Mouse (Mus musculus) liver, adult 10 weeks (tissue): ENCODE data around the gene Ccm2. TPM values are rescaled to one million over a fixed set of nuclear protein-coding genes. Genes with fewer than 3 reads are reported as not detected.

Experiments used
- polyA plus RNA-seq: library from polyadenylated mRNA; stranded (reverse); fragments of 350-450 nt; fragmentation: Illumina TruSeq; extraction: RNeasy Lipid Tissue Mini Kit (QIAGEN cat#74804); gene quantifications from one replicate; pipeline ENCODE4 v1.2.3, GENCODE M21; 2014; ENCODE audit warnings: low read depth, low replicate concordance

Gene Ccm2
- 2.6 TPM for polyA plus RNA-seq

GRCm38 (mm10) chr11:6546205-6547013 lies at the start of gene Ccm2:
Ccm2 (plus strand) TSS chr11:6546887.

GRCm38 (mm10) chr11:6520507-6521173 lies 26.0 kb upstream of the Ccm2 start, which contains the start of gene Myo1g:
Myo1g (minus strand) TSS chr11:6520965.

GRCm38 (mm10) chr11:6605491-6606399 lies 59.1 kb downstream of the Ccm2 start, which contains the start of gene Nacad:
Nacad (minus strand) TSS chr11:6606053.

DNA sequence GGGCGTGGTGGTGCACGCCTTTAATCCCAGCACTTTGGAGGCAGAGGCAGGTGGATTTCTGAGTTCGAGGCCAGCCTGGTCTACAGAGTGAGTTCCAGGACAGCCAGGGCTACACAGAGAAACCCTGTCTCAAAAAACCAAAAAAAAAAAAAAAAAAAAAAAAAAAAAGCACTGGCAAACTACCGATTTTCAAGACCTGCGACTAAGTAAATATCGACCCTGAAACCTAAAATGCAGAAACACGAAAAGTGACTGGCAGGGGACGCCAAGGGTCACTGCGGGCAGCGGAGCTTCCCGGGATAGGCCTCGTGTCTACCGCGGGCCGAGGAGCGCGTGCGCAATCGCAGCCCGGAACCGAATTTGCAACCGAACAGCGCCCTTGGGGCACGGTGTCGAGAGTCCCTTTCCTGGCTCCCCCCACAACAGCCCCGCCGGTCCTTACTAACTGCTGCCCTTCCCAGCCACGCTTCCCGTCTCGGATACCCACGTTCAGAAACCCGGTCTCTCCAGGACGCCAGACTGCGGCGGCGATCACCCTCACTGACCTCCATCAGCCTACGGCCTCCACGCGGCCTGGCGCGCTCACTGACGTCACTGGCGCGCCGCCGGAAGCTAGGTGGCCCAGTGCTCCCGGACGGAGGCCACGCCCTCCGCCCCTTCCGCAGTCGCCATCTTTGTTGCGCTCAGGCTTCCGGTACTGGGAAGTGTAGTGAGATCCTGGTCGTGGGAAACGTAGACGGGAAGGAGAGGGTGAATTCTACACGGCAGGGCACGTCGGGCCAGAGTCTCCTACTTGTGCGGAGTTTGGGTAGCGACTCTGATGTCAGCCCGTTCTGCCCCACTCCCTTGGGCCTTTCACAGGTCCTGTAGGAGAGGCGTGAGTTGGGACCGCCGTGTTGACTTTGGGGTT lies 79.0 kb downstream of the Ccm2 start, which contains the start of gene Tbrg4:
Tbrg4 (minus strand) TSS at position 590 of the 910 bp plus-strand sequence.

DNA sequence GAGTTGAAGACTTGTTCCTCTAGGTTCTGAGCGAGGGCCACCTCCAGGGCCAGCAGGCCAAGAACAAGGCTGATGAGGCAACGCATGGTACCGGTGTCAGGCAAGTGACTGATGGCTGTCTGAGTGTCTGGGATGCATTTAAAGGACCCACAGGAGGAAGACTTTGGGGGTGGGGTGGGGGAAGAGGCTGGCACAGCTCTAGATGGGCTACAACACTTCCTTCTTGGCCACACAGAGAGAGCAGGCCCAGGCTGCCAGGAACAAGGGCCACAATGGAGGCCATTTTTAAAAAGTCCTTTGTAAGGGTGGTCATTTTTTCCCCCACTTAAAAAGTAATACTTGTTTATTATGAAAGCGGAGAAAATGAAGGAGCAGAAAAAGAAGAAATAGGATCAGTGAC lies 91.8 kb downstream of the Ccm2 start, which contains the start of gene Wap:
Wap (minus strand) TSS at position 101 of the 400 bp plus-strand sequence.

Other genes with a start within 250 kb of the Ccm2 start
- 0.56 TPM for gene Zmiz2, start 157.8 kb upstream of the Ccm2 start, polyA plus RNA-seq
- gene Ppia, start 131.4 kb upstream of the Ccm2 start, polyA plus RNA-seq = 924 TPM
- 7.8 TPM for gene H2afv, start 102.4 kb upstream of the Ccm2 start, polyA plus RNA-seq
- gene Purb, start 71.0 kb upstream of the Ccm2 start, polyA plus RNA-seq = 25.3 TPM
- gene Myo1g, start 25.9 kb upstream of the Ccm2 start, polyA plus RNA-seq = 0.11 TPM
- gene Nacad, start 59.2 kb downstream of the Ccm2 start, polyA plus RNA-seq = not detected
- 2.3 TPM for gene Tbrg4, start 79.2 kb downstream of the Ccm2 start, polyA plus RNA-seq
- not detected for gene Wap, start 91.8 kb downstream of the Ccm2 start, polyA plus RNA-seq
- gene Ramp3, start 111.6 kb downstream of the Ccm2 start, polyA plus RNA-seq = not detected